Mouse (Mus musculus) G1E (cell line): Measurements from ENCODE around the gene Patj. TPM values are rescaled to one million over a fixed set of nuclear protein-coding genes. Genes with fewer than 3 reads are reported as not detected.

ENCODE experiments used
- ATAC-seq: 2 replicates; pipeline ENCODE4 v1.8.0; 2016; ENCODE audit warnings: mild to moderate bottlenecking; ENCODE audit not compliant: insufficient number of reproducible peaks, poor library complexity, low FRiP score, severe bottlenecking; ENCODE audit errors: extremely low read depth
- DNase-seq: peaks from one replicate; pipeline ENCODE4 v3.0.0; 2012; ENCODE audit warnings: low spot score
- H3K27me3 ChIP-seq: 2 replicates; pipeline ENCODE4 v1.6.1; 2012; ENCODE audit warnings: mild to moderate bottlenecking, low read length, inconsistent platforms; ENCODE audit not compliant: insufficient read depth
- H3K36me3 ChIP-seq: replicated peaks from 2 replicates; pipeline ENCODE3; 2012; ENCODE audit warnings: mild to moderate bottlenecking, inconsistent platforms
- H3K4me1 ChIP-seq: 2 replicates; pipeline ENCODE4 v1.6.1; 2012; ENCODE audit warnings: low read depth, low read length, inconsistent platforms, mixed read lengths; ENCODE audit not compliant: insufficient read depth
- H3K4me3 ChIP-seq: 2 replicates; pipeline ENCODE4 v1.5.1; 2012; ENCODE audit warnings: low read depth, mild to moderate bottlenecking, inconsistent platforms, low read length, moderate library complexity, mixed read lengths
- H3K9me3 ChIP-seq: replicated peaks from 2 replicates; pipeline ENCODE4 v1.6.1; 2012; ENCODE audit warnings: inconsistent platforms
- CTCF ChIP-seq: IDR thresholded peaks from 2 replicates; pipeline ENCODE4 v1.5.1; 2012; ENCODE audit warnings: low read depth, low read length, inconsistent platforms, mixed read lengths
- GATA1 ChIP-seq: IDR thresholded peaks from 2 replicates; pipeline ENCODE4 v1.6.1; 2012; ENCODE audit warnings: borderline replicate concordance, low read length, inconsistent platforms, mixed read lengths
- GATA2 ChIP-seq: IDR thresholded peaks from 2 replicates; pipeline ENCODE4 v1.6.1; 2012; ENCODE audit warnings: low read depth, low read length, inconsistent platforms, borderline replicate concordance
- POLR2AphosphoS5 ChIP-seq: IDR thresholded peaks from 2 replicates; pipeline ENCODE4 v1.6.1; 2012; ENCODE audit warnings: low read depth, low read length, inconsistent platforms; ENCODE audit not compliant: insufficient replicate concordance
- TAL1 ChIP-seq: conservative IDR thresholded peaks from 2 replicates; pipeline ENCODE4 v1.6.1; 2012; ENCODE audit warnings: low read depth, low read length, inconsistent platforms, mixed read lengths
- polyA plus RNA-seq: library from polyadenylated mRNA; stranded (reverse); fragments of >175 nt; gene quantifications from 2 replicates; pipeline ENCODE4 v1.2.3, GENCODE M21; 2012
- total RNA-seq, 2 experiments: library from RNA; stranded (forward) in 1 of 2; stranded (reverse) in 1 of 2; fragments of 200-1000 nt in 1 of 2; fragments of >200 nt in 1 of 2; fragmentation: Nextera tagmentation in 1 of 2; gene quantifications; 2 replicates each; pipeline ENCODE4 v1.2.3; 2014 to 2017

Patj gene
- total and polyA plus RNA-seq, 3 experiments = 0.82 TPM; not detected in 2

- ATAC-seq = no peak
- no peaks in the 10 kb centered on the region for H3K36me3 ChIP-seq
- H3K4me3 ChIP-seq = no peak overlapping the region
These were observed 207.5 kb downstream of the Patj start for GRCm38 (mm10) chr4:98603131-98603530.

GRCm38 (mm10) chr4:98610501-98610900 is 214.9 kb downstream of the Patj start:
- H3K4me3 ChIP-seq = no peak overlapping the region
- H3K36me3 ChIP-seq = no peaks in the 10 kb centered on the region
- peaks cover 22% of the 10 kb centered on the region for H3K9me3 ChIP-seq
- no peaks in the 10 kb centered on the region for H3K27me3 ChIP-seq
- H3K4me1 ChIP-seq = no peaks in the 10 kb centered on the region
- DNase-seq (no peak), ATAC-seq (no peak)
- no peak for TF ChIP-seq TAL1
- no peak for TF ChIP-seq GATA2
- no peak for TF ChIP-seq GATA1
- TF ChIP-seq POLR2AphosphoS5 = no peak
- TF ChIP-seq CTCF = no peak

More at GRCm38 (mm10) chr4:98603131-98603530, 207.5 kb downstream of the Patj start:
- TF ChIP-seq POLR2AphosphoS5 = no peak
- no peak for TF ChIP-seq TAL1
- no peak for TF ChIP-seq GATA2
- no peak for TF ChIP-seq GATA1
- TF ChIP-seq CTCF = no peak
- Histone ChIP-seq H3K4me1 (no peaks in the 10 kb centered on the region), H3K9me3 (peaks cover 26% of the 10 kb centered on the region), H3K27me3 (no peaks in the 10 kb centered on the region)
- no peak for DNase-seq

GRCm38 (mm10) chr4:98614395-98614794 is 218.8 kb downstream of the Patj start:
- Histone ChIP-seq H3K36me3 (no peaks in the 10 kb centered on the region), H3K27me3 (no peaks in the 10 kb centered on the region), H3K9me3 (peaks cover 31% of the 10 kb centered on the region), H3K4me1 (no peaks in the 10 kb centered on the region), H3K4me3 (no peak overlapping the region)
- ATAC-seq = no peak
- TF ChIP-seq GATA1 (no peak), CTCF (no peak), GATA2 (no peak), TAL1 (no peak)
- DNase-seq = no peak

- H3K27me3 ChIP-seq = no peaks in the 10 kb centered on the region
- peaks cover 39% of the 10 kb centered on the region for H3K9me3 ChIP-seq
- H3K36me3 ChIP-seq = no peaks in the 10 kb centered on the region
- ATAC-seq (no peak), DNase-seq (no peak)
- no peak overlapping the region for H3K4me3 ChIP-seq
- TF ChIP-seq TAL1 = no peak
- no peak for TF ChIP-seq POLR2AphosphoS5
- no peak for TF ChIP-seq CTCF
- TF ChIP-seq GATA1 = no peak
- no peak for TF ChIP-seq GATA2
- no peaks in the 10 kb centered on the region for H3K4me1 ChIP-seq
These were observed 223.6 kb downstream of the Patj start for GRCm38 (mm10) chr4:98619199-98619598.

GRCm38 (mm10) chr4:98620986-98621784 is 225.6 kb downstream of the Patj start:
- H3K4me3 ChIP-seq = no peak overlapping the region
- DNase-seq (no peak), ATAC-seq (no peak)
- TF ChIP-seq CTCF = no peak
- TF ChIP-seq GATA2 = no peak
- TF ChIP-seq TAL1 = no peak
- no peak for TF ChIP-seq POLR2AphosphoS5
- no peak for TF ChIP-seq GATA1
- H3K27me3 ChIP-seq = no peaks in the 10 kb centered on the region
- no peaks in the 10 kb centered on the region for H3K4me1 ChIP-seq
- H3K36me3 ChIP-seq = no peaks in the 10 kb centered on the region
- H3K9me3 ChIP-seq = peaks cover 40% of the 10 kb centered on the region

GRCm38 (mm10) chr4:98622180-98622579 is 226.6 kb downstream of the Patj start:
- no peak overlapping the region for H3K4me3 ChIP-seq
- no peak for DNase-seq
- H3K27me3 ChIP-seq = no peaks in the 10 kb centered on the region
- no peaks in the 10 kb centered on the region for H3K4me1 ChIP-seq
- no peaks in the 10 kb centered on the region for H3K36me3 ChIP-seq
- TF ChIP-seq TAL1 (no peak), GATA1 (no peak), GATA2 (no peak), CTCF (no peak)
- H3K9me3 ChIP-seq = peaks cover 32% of the 10 kb centered on the region
- no peak for ATAC-seq
